Mouse (Mus musculus) lung, postnatal 25 days (tissue): ENCODE data around the gene Tmsb10.

Experiments
- DNase-seq: peaks from one replicate; pipeline ENCODE4 v3.0.0; 2022; ENCODE audit warnings: low spot score

Gene Tmsb10

GRCm38 (mm10) chr6:72955517-72956198 is 2.9 kb downstream of the Tmsb10 start:
- DNase-seq = no peak

- DNase-seq = peak; percentile 63
Observed at GRCm38 (mm10) chr6:72954786-72955185, 3.8 kb downstream of the Tmsb10 start.

- DNase-seq = no peak
Observed at GRCm38 (mm10) chr6:72952967-72953366, 5.6 kb downstream of the Tmsb10 start.

GRCm38 (mm10) chr6:72952221-72952620 is 6.3 kb downstream of the Tmsb10 start:
- no peak for DNase-seq

GRCm38 (mm10) chr6:72949161-72949756 is 9.3 kb downstream of the Tmsb10 start:
- no peak for DNase-seq

GRCm38 (mm10) chr6:72948392-72948791 is 10.2 kb downstream of the Tmsb10 start:
- no peak for DNase-seq

GRCm38 (mm10) chr6:72947960-72948359 is 10.6 kb downstream of the Tmsb10 start:
- DNase-seq = no peak

- DNase-seq = peak; percentile 69
Observed at GRCm38 (mm10) chr6:72940493-72940892, 18.1 kb downstream of the Tmsb10 start.

- DNase-seq = no peak
Observed at GRCm38 (mm10) chr6:72937859-72938258, 20.7 kb downstream of the Tmsb10 start.

GRCm38 (mm10) chr6:72937430-72937829 is 21.1 kb downstream of the Tmsb10 start:
- no peak for DNase-seq

- DNase-seq = no peak
Observed at GRCm38 (mm10) chr6:72932955-72933354, 25.6 kb downstream of the Tmsb10 start.

GRCm38 (mm10) chr6:72931533-72931932 is 27.0 kb downstream of the Tmsb10 start:
- DNase-seq = no peak

- no peak for DNase-seq
Observed at GRCm38 (mm10) chr6:72929795-72930398, 28.7 kb downstream of the Tmsb10 start.

GRCm38 (mm10) chr6:72926755-72927482 is 31.6 kb downstream of the Tmsb10 start:
- peak; percentile 71 for DNase-seq

GRCm38 (mm10) chr6:72926031-72926430 is 32.5 kb downstream of the Tmsb10 start:
- no peak for DNase-seq

- DNase-seq = no peak
Observed at GRCm38 (mm10) chr6:72923381-72923780, 35.2 kb downstream of the Tmsb10 start.

GRCm38 (mm10) chr6:72921081-72921480 is 37.5 kb downstream of the Tmsb10 start:
- no peak for DNase-seq

- no peak for DNase-seq
Observed at GRCm38 (mm10) chr6:72918510-72919033, 40.0 kb downstream of the Tmsb10 start.

GRCm38 (mm10) chr6:72916330-72916729 is 42.2 kb downstream of the Tmsb10 start:
- no peak for DNase-seq

- DNase-seq = no peak
Observed at GRCm38 (mm10) chr6:72914087-72914749, 44.3 kb downstream of the Tmsb10 start.

- DNase-seq = no peak
Observed at GRCm38 (mm10) chr6:72911261-72911660, 47.3 kb downstream of the Tmsb10 start.
